Mouse (Mus musculus) cortical plate, adult 2 months (tissue): ENCODE data around the gene Atp5b. TPM values are rescaled to one million over a fixed set of nuclear protein-coding genes. Genes with fewer than 3 reads are reported as not detected.

ENCODE experiments used
- H3K27ac ChIP-seq: fragments of 200-500 bp; 2 replicates; pipeline ENCODE4 v1.5.1; 2012; ENCODE audit warnings: low read length, control low read depth, inconsistent platforms; ENCODE audit not compliant: insufficient read depth
- H3K4me1 ChIP-seq: fragments of 200-500 bp; 2 replicates; pipeline ENCODE4 v1.6.1; 2011; ENCODE audit warnings: low read length; ENCODE audit not compliant: control insufficient read depth, insufficient read depth
- H3K4me3 ChIP-seq: fragments of 200-500 bp; 2 replicates; pipeline ENCODE4 v1.5.1; 2011; ENCODE audit warnings: mild to moderate bottlenecking, low read length, control low read depth; ENCODE audit not compliant: insufficient read depth
- CTCF ChIP-seq: fragments of 200-500 bp; IDR thresholded peaks from 2 replicates; pipeline ENCODE4 v1.5.1; 2011; ENCODE audit warnings: mild to moderate bottlenecking, control low read depth, low read length; ENCODE audit not compliant: insufficient read depth; ENCODE audit errors: extremely low read depth
- POLR2A ChIP-seq: fragments of 200-500 bp; IDR thresholded peaks from 2 replicates; pipeline ENCODE4 v1.6.1; 2011; ENCODE audit warnings: mild to moderate bottlenecking, low read length, control low read depth; ENCODE audit not compliant: insufficient read depth; ENCODE audit errors: extremely low read depth
- polyA plus RNA-seq: library from polyadenylated mRNA; depleted of rRNA; stranded (reverse); fragments of >200 nt; gene quantifications from 2 replicates; pipeline ENCODE4 v1.2.3, GENCODE M21; 2012; rRNA removed

Gene Atp5b
- polyA plus RNA-seq: 1,438 and 1,451 TPM in 2 replicates

- H3K27ac ChIP-seq: peak within 1 kb of the TSS; percentile 80
- peak within 1 kb of the TSS; percentile 87 for H3K4me3 ChIP-seq
- peaks cover 5% of the 10 kb centered on the region for H3K4me1 ChIP-seq
- TF ChIP-seq POLR2A (peak; percentile 96), CTCF (no peak)
Observed at GRCm38 (mm10) chr10:128082880-128083421, at the start of gene Atp5b. Gene Atp5b, plus strand, starts transcription at chr10:128083273.

- H3K4me1 ChIP-seq: peaks cover 7% of the 10 kb centered on the region; the same call in 1 of the 2 replicates
- TF ChIP-seq CTCF: no peak
- TF ChIP-seq POLR2A: 0 out of 2 replicates have a peak, but pooled peaks have one; percentile 12
- peak overlapping the region; percentile 97 for H3K4me3 ChIP-seq
- peak overlapping the region; percentile 32; the same call in 1 of the 2 replicates for H3K27ac ChIP-seq
Observed at GRCm38 (mm10) chr10:128036746-128037425, 46.2 kb upstream of the Atp5b start.

GRCm38 (mm10) chr10:128037921-128038320, 45.2 kb upstream of the Atp5b start:
- H3K27ac ChIP-seq: no peak overlapping the region
- H3K4me3 ChIP-seq: no peak overlapping the region
- H3K4me1 ChIP-seq: peaks cover 7% of the 10 kb centered on the region; the same call in 1 of the 2 replicates
- TF ChIP-seq CTCF (no peak), POLR2A (no peak)

- peaks cover 7% of the 10 kb centered on the region; the same call in 1 of the 2 replicates for H3K4me1 ChIP-seq
- H3K27ac ChIP-seq: no peak overlapping the region
- TF ChIP-seq POLR2A: no peak
- TF ChIP-seq CTCF: no peak
- no peak overlapping the region for H3K4me3 ChIP-seq
Observed at GRCm38 (mm10) chr10:128039167-128039566, 43.9 kb upstream of the Atp5b start.

- no peak overlapping the region for H3K27ac ChIP-seq
- no peak overlapping the region for H3K4me3 ChIP-seq
- H3K4me1 ChIP-seq: peaks cover 7% of the 10 kb centered on the region; the same call in 1 of the 2 replicates
- no peak for TF ChIP-seq CTCF
- TF ChIP-seq POLR2A: no peak
Observed at GRCm38 (mm10) chr10:128039858-128040257, 43.2 kb upstream of the Atp5b start.

- peaks cover 7% of the 10 kb centered on the region; the same call in 1 of the 2 replicates for H3K4me1 ChIP-seq
- H3K4me3 ChIP-seq: no peak overlapping the region
- H3K27ac ChIP-seq: no peak overlapping the region
- TF ChIP-seq CTCF (no peak), POLR2A (no peak)
Observed at GRCm38 (mm10) chr10:128040293-128040692, 42.8 kb upstream of the Atp5b start.

GRCm38 (mm10) chr10:128041636-128042035, 41.4 kb upstream of the Atp5b start:
- TF ChIP-seq CTCF (no peak), POLR2A (no peak)
- H3K4me3 ChIP-seq: no peak overlapping the region
- H3K4me1 ChIP-seq: peaks cover 7% of the 10 kb centered on the region; the same call in 1 of the 2 replicates
- no peak overlapping the region for H3K27ac ChIP-seq

- H3K4me1 ChIP-seq: peaks cover 5% of the 10 kb centered on the region; the same call in 1 of the 2 replicates
- H3K27ac ChIP-seq: no peak overlapping the region
- TF ChIP-seq CTCF (no peak), POLR2A (no peak)
- no peak overlapping the region for H3K4me3 ChIP-seq
Observed at GRCm38 (mm10) chr10:128042466-128042865, 40.6 kb upstream of the Atp5b start.

- peaks cover 4% of the 10 kb centered on the region; the same call in 1 of the 2 replicates for H3K4me1 ChIP-seq
- TF ChIP-seq POLR2A (no peak), CTCF (no peak)
- no peak overlapping the region for H3K4me3 ChIP-seq
- no peak overlapping the region for H3K27ac ChIP-seq
Observed at GRCm38 (mm10) chr10:128043041-128043835, 39.8 kb upstream of the Atp5b start.

GRCm38 (mm10) chr10:128048157-128048556, 34.9 kb upstream of the Atp5b start:
- TF ChIP-seq POLR2A: no peak
- TF ChIP-seq CTCF: no peak
- Histone ChIP-seq H3K27ac (no peak overlapping the region), H3K4me3 (no peak overlapping the region), H3K4me1 (no peaks in the 10 kb centered on the region; the same call in 1 of the 2 replicates)

- Histone ChIP-seq H3K27ac (no peak overlapping the region), H3K4me3 (no peak overlapping the region), H3K4me1 (no peaks in the 10 kb centered on the region; the same call in 1 of the 2 replicates)
- TF ChIP-seq POLR2A (no peak), CTCF (no peak)
Observed at GRCm38 (mm10) chr10:128049741-128050140, 33.3 kb upstream of the Atp5b start.
